Mouse (Mus musculus) layer of hippocampus, postnatal 36 days (tissue): ENCODE data around the gene Plekha6. TPM values are rescaled to one million over a fixed set of nuclear protein-coding genes. Genes with fewer than 3 reads are reported as not detected.
A peak's percentile ranks its signal among the peaks of the same experiment; 100 is the strongest.

Experiments
- DNase-seq, 2 experiments: peaks; one replicate each; pipeline ENCODE4 v3.0.0; 2022
- total RNA-seq, 2 experiments: library from RNA; stranded (reverse); gene quantifications; 2 replicates each; pipeline ENCODE4 v1.2.3; 2021

Gene Plekha6
- total RNA-seq, 2 experiments from 2014 or later = 48.4 to 51.8 TPM

GRCm38 (mm10) chr1:133182706-133183095 is 18.7 kb downstream of the Plekha6 start:
- peak in 1 of 2 experiments; percentile 10 for DNase-seq

GRCm38 (mm10) chr1:133183141-133183925 is 19.3 kb downstream of the Plekha6 start:
- DNase-seq = no peak

GRCm38 (mm10) chr1:133187948-133188680 is 24.1 kb downstream of the Plekha6 start:
- no peak for DNase-seq

GRCm38 (mm10) chr1:133188719-133189118 is 24.7 kb downstream of the Plekha6 start:
- no peak for DNase-seq

GRCm38 (mm10) chr1:133189471-133189870 is 25.5 kb downstream of the Plekha6 start:
- no peak for DNase-seq

GRCm38 (mm10) chr1:133190550-133190949 is 26.5 kb downstream of the Plekha6 start:
- no peak for DNase-seq

GRCm38 (mm10) chr1:133196181-133196580 is 32.2 kb downstream of the Plekha6 start:
- no peak for DNase-seq

GRCm38 (mm10) chr1:133197266-133197665 is 33.3 kb downstream of the Plekha6 start:
- DNase-seq = no peak

- no peak for DNase-seq
Measured at GRCm38 (mm10) chr1:133199706-133200105, 35.7 kb downstream of the Plekha6 start.

GRCm38 (mm10) chr1:133201499-133201898 is 37.5 kb downstream of the Plekha6 start:
- no peak for DNase-seq

GRCm38 (mm10) chr1:133203701-133204100 is 39.7 kb downstream of the Plekha6 start:
- no peak for DNase-seq

GRCm38 (mm10) chr1:133204341-133204849 is 40.4 kb downstream of the Plekha6 start:
- DNase-seq = no peak

GRCm38 (mm10) chr1:133204985-133205384 is 41.0 kb downstream of the Plekha6 start:
- DNase-seq = no peak

GRCm38 (mm10) chr1:133208086-133208815 is 44.2 kb downstream of the Plekha6 start:
- DNase-seq = no peak

GRCm38 (mm10) chr1:133209036-133209435 is 45.0 kb downstream of the Plekha6 start:
- DNase-seq = no peak

- no peak for DNase-seq
Measured at GRCm38 (mm10) chr1:133209482-133209881, 45.5 kb downstream of the Plekha6 start.

GRCm38 (mm10) chr1:133209901-133210516 is 46.0 kb downstream of the Plekha6 start:
- DNase-seq = peak; percentile 25 to 37

- DNase-seq = no peak
Measured at GRCm38 (mm10) chr1:133210766-133211165, 46.8 kb downstream of the Plekha6 start.

GRCm38 (mm10) chr1:133212273-133212672 is 48.3 kb downstream of the Plekha6 start:
- no peak for DNase-seq

- no peak for DNase-seq
Measured at GRCm38 (mm10) chr1:133213098-133213497, 49.1 kb downstream of the Plekha6 start.

- no peak for DNase-seq
Measured at GRCm38 (mm10) chr1:133213901-133214300, 49.9 kb downstream of the Plekha6 start.

GRCm38 (mm10) chr1:133214672-133215359 is 50.8 kb downstream of the Plekha6 start:
- DNase-seq = no peak
